Mouse (Mus musculus): ENCODE results near the gene Chst12. TPM values are rescaled to one million over a fixed set of nuclear protein-coding genes. Genes with fewer than 3 reads are reported as not detected.
A peak's percentile ranks its signal among the peaks of the same experiment; 100 is the strongest.

Gene Chst12
- total RNA-seq, 2 experiments from 2014 or later, result 4.9 to 6.9 TPM

DNA sequence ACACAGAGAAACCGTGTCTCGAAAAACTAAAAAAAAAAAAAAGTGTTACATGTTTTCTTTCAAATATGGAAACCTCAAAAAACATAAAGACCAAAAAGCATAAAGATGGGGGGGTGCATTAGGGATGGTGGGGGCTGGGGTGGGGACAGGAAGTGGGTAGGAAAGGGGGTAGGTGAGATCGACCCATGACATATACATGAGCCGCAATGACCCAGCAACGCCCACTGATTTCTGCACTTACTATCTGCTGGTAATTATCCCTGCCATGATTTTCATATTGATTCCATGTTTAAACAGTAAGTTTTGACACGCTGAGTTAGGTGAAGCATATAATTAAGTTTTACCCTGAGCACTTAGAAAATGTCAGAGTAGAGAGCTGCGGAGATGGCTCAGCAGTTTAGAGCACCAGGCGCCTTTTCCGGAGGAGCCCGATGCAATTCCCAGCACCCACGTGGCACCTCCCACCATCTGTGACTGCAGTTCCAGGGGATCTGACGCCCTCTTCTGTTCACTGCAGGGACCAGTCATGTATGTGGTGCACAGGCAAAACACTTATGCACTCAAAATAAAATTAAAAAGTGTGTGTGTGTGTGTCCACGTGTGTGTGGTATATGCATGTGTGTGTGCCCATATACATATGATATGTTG, 65.0 kb downstream of the Chst12 start:
- no peak for DNase-seq

DNA sequence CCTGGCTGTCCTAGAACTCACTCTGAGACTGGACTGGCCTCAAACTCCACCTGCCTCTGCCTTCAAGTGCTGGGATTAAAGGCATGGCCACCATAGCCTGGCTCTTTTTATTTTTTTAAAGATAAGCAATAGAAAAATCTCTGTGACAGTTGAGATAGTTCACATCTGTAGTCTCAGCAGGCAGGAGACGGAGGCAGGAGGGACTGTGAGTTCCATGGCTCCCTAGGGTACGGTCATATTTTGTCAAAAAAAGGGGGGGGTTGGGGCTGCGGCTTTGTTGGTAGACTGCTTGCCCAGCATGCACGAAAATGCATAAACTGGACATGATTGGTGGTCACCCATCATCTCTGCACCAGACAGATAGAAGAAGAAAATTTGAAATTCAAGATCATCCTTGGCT, 65.9 kb downstream of the Chst12 start:
- peak in 1 of 2 experiments; percentile 37 for DNase-seq

DNA sequence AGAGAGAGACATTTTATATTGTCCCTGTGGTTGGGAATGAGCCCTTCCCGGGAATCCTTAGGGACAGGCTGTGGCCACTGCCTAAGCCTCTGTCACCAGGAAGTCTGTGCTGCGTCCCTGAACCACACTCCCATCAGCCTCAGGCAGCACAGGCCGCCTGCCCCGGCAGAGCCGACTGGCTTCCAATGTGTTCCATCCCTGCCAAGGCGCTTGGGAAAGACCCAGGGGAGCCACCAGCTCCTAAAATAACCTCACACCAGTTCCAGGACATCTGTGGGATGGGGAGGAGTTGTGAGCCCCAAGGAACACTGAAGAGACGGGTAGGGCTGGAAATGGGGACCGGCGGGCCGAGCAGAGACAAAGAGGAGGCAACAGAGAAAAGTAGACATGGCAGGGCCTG, 66.3 kb downstream of the Chst12 start:
- DNase-seq, result peak; percentile 90 to 95

DNA sequence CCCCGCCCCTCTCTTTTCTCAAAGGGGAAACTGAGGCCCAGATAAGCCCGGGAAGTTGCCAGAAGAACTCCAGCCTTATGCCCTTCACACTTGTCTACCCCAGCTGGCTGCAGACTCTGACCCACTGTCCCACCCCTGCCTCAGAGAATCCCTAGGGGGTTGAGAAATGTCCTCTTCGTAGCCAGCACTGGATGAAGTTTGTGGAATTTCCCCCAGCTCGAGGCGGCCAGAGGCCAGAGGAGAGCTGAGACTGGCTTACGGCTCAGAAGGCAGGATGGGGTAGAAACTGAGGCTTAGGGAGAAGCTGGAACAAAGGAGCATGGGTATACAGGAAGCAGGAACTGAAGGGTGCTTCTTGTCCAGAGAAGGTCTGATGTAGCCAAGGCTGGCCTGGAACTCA, 67.3 kb downstream of the Chst12 start:
- peak; percentile 82 to 89 for DNase-seq

Other genes with a start within 250 kb of the Chst12 start
- 1 to 10 TPM; 8.4 to 8.5 TPM for gene Mad1l1, start 184.0 kb upstream of the Chst12 start, total RNA-seq (2021)
- 10 to 100 TPM; 10.1 to 13.0 TPM for gene Nudt1, start 183.9 kb upstream of the Chst12 start, total RNA-seq (2021)
- gene Mrm2, start 173.7 kb upstream of the Chst12 start, total RNA-seq (2021), result 10 to 100 TPM; 13.7 to 14.4 TPM
- gene Snx8, start 116.3 kb upstream of the Chst12 start, total RNA-seq (2021), result 10 to 100 TPM; 15.3 to 17.3 TPM
- gene Eif3b, start 86.2 kb upstream of the Chst12 start, total RNA-seq (2021), result 10 to 100 TPM; 97.4 to 97.6 TPM
- not detected for gene Gm4869, start 59.9 kb upstream of the Chst12 start, total RNA-seq (2021)
- not detected for gene Grifin, start 59.5 kb downstream of the Chst12 start, total RNA-seq (2021)
- gene Lfng, start 101.8 kb downstream of the Chst12 start, total RNA-seq (2021), result 1 to 10 TPM; 6.7 to 9.9 TPM
- gene Ttyh3, start 143.5 kb downstream of the Chst12 start, total RNA-seq (2021), result 1 to 10 TPM; 7.6 to 7.7 TPM
- gene Iqce, start 196.8 kb downstream of the Chst12 start, total RNA-seq (2021), result 1 to 10 TPM; 4.0 to 5.3 TPM
- gene Brat1, start 199.5 kb downstream of the Chst12 start, total RNA-seq (2021), result 1 to 10 TPM; 6.4 to 7.8 TPM
- gene Amz1, start 218.6 kb downstream of the Chst12 start, total RNA-seq (2021), result under 1 TPM; 0.47 to 0.75 TPM